Mouse (Mus musculus) ES-E14 (cell line): ENCODE measurements at regions not wholly inside any gene's neighbourhood (a gene's known extent, or its start where the extent isn't known, plus 50 kb on each side); places are given as distances from the start of the nearest gene placed in this dataset.
"Not testable (repeated sequence)": the region's sequence is repeated elsewhere in the genome, so short reads cannot be mapped to it uniquely, and the experiment has no call there.

Experiments used
- DNase-seq: peaks from one replicate; pipeline ENCODE4 v3.0.0-alpha.2; 2013; ENCODE audit warnings: low read depth, low spot score
- H3K27ac ChIP-seq: 2 replicates; pipeline ENCODE4 v1.5.1; 2012; ENCODE audit warnings: low read depth, mild to moderate bottlenecking, low read length, moderate library complexity, mixed read lengths; ENCODE audit not compliant: poor library complexity, insufficient read depth, severe bottlenecking
- H3K36me3 ChIP-seq: 2 replicates; pipeline ENCODE4 v1.6.1; 2012; ENCODE audit warnings: mild to moderate bottlenecking, low read length, moderate library complexity, mixed read lengths; ENCODE audit not compliant: control insufficient read depth, poor library complexity, insufficient read depth, severe bottlenecking
- H3K4me1 ChIP-seq, 2 experiments: fragments of 150-350 bp in 1 of 2; sonication (generic) in 1 of 2; 2 replicates each; pipeline ENCODE4 v1.6.1; 2012; ENCODE audit warnings: low read length in 2 of 2, mild to moderate bottlenecking in 1 of 2, mixed read lengths in 1 of 2; ENCODE audit not compliant: control insufficient read depth in 2 of 2, insufficient read depth in 2 of 2, poor library complexity in 1 of 2
- H3K4me3 ChIP-seq, 2 experiments: fragments of 150-350 bp in 1 of 2; sonication (generic) in 1 of 2; 2 replicates each; pipeline ENCODE4 v1.5.1; 2012; ENCODE audit warnings: low read length in 2 of 2, low read depth in 1 of 2, mild to moderate bottlenecking in 1 of 2, mixed read lengths in 1 of 2; ENCODE audit not compliant: insufficient read depth in 1 of 2, poor library complexity in 1 of 2, severe bottlenecking in 1 of 2
- H3K9ac ChIP-seq: 2 replicates; pipeline ENCODE4 v1.6.1; 2012; ENCODE audit warnings: low read depth, mild to moderate bottlenecking, low read length, mixed read lengths; ENCODE audit not compliant: poor library complexity, insufficient read depth, severe bottlenecking
- H3K9me3 ChIP-seq: fragments of 150-350 bp; sonication (generic); 2 replicates; pipeline ENCODE4 v1.6.1; 2012; ENCODE audit warnings: low read depth, mild to moderate bottlenecking, low read length; ENCODE audit not compliant: control insufficient read depth, insufficient read depth
- CHD2 ChIP-seq: IDR thresholded peaks from 2 replicates; pipeline ENCODE4 v1.6.1; 2014; ENCODE audit warnings: mild to moderate bottlenecking, low read depth, low read length, inconsistent platforms
- HCFC1 ChIP-seq: IDR thresholded peaks from 2 replicates; pipeline ENCODE4 v1.6.1; 2012; ENCODE audit warnings: low read length, inconsistent platforms, borderline replicate concordance; ENCODE audit not compliant: insufficient read depth
- MAFK ChIP-seq: IDR thresholded peaks from 2 replicates; pipeline ENCODE4 v1.6.1; 2014; ENCODE audit warnings: mild to moderate bottlenecking, low read depth, low read length, inconsistent platforms; ENCODE audit not compliant: insufficient read depth
- ZC3H11A ChIP-seq: IDR thresholded peaks from 2 replicates; pipeline ENCODE4 v1.6.1; 2012; ENCODE audit warnings: low read depth, mild to moderate bottlenecking, inconsistent platforms, low read length, borderline replicate concordance
- ZNF384 ChIP-seq: IDR thresholded peaks from 2 replicates; pipeline ENCODE4 v1.6.1; 2012; ENCODE audit warnings: low read depth, low read length, inconsistent platforms
- in situ Hi-C, 2 experiments: fragments of 600-800 bp; cut with MboI; formaldehyde crosslinking; loops; one replicate each; pipeline ENCODE4 v1.15.1; 2025; ENCODE audit warnings: low sequenced_read_pairs in 2 of 2, inconsistent platforms in 1 of 2; ENCODE audit not compliant: unreplicated experiment in 2 of 2

- Histone ChIP-seq H3K9me3 (no peaks in the 10 kb centered on the region), H3K27ac (no peak overlapping the region), H3K4me1 (no peaks in the 10 kb centered on the region), H3K9ac (no peak overlapping the region), H3K36me3 (no peaks in the 10 kb centered on the region), H3K4me3 (no peak overlapping the region)
- TF ChIP-seq ZNF384 (no peak), MAFK (no peak), ZC3H11A (no peak), HCFC1 (no peak), CHD2 (no peak)
- in situ Hi-C loops = no loop called here
- no peak for DNase-seq
These were observed 208.5 kb upstream of the Zfp703 start for GRCm38 (mm10) chr8:26768474-26769229.

GRCm38 (mm10) chr8:26770424-26770886 is 206.7 kb upstream of the Zfp703 start:
- in situ Hi-C loops = no loop called here
- no peak for TF ChIP-seq ZC3H11A
- TF ChIP-seq ZNF384 = no peak
- TF ChIP-seq CHD2 = no peak
- no peak for TF ChIP-seq MAFK
- no peak for TF ChIP-seq HCFC1
- Histone ChIP-seq H3K9ac (no peak overlapping the region), H3K9me3 (no peaks in the 10 kb centered on the region), H3K36me3 (no peaks in the 10 kb centered on the region), H3K4me3 (no peak overlapping the region), H3K27ac (no peak overlapping the region), H3K4me1 (no peaks in the 10 kb centered on the region)
- DNase-seq = no peak

GRCm38 (mm10) chr8:26778917-26779537 is 198.1 kb upstream of the Zfp703 start:
- Histone ChIP-seq H3K4me3 (no peak overlapping the region), H3K9ac (no peak overlapping the region), H3K27ac (no peak overlapping the region), H3K36me3 (no peaks in the 10 kb centered on the region), H3K9me3 (no peaks in the 10 kb centered on the region), H3K4me1 (no peaks in the 10 kb centered on the region)
- DNase-seq = no peak
- in situ Hi-C loops = no loop called here
- no peak for TF ChIP-seq ZNF384
- TF ChIP-seq MAFK = no peak
- no peak for TF ChIP-seq HCFC1
- no peak for TF ChIP-seq CHD2
- TF ChIP-seq ZC3H11A = no peak

- no peaks in the 10 kb centered on the region for H3K9me3 ChIP-seq
- 0 out of 2 replicates have a peak overlapping the region, but pooled peaks have one; percentile 9 for H3K9ac ChIP-seq
- in situ Hi-C loops = no loop called here
- H3K27ac ChIP-seq = no peak overlapping the region
- H3K4me3 ChIP-seq = peak overlapping the region; percentile 24 to 44; a peak in 2 of 4 replicates
- TF ChIP-seq ZNF384 (no peak), MAFK (no peak), CHD2 (no peak), ZC3H11A (no peak), HCFC1 (no peak)
- no peaks in the 10 kb centered on the region for H3K4me1 ChIP-seq
- no peak for DNase-seq
- H3K36me3 ChIP-seq = no peaks in the 10 kb centered on the region
These were observed 196.6 kb upstream of the Zfp703 start for GRCm38 (mm10) chr8:26780515-26780914.

GRCm38 (mm10) chr8:26782936-26783335 is 194.2 kb upstream of the Zfp703 start:
- in situ Hi-C loops, H3K27ac ChIP-seq, H3K9me3 ChIP-seq, H3K36me3 ChIP-seq, DNase-seq, H3K4me3 ChIP-seq, H3K9ac ChIP-seq, H3K4me1 ChIP-seq: not testable (repeated sequence)
